Comparison of ENCODE assay signal across 8 mouse cellular contexts in genomic region chr12:80945996-80946355, GRCm38 (mm10). TPM values are rescaled to one million over a fixed set of nuclear protein-coding genes. Genes with fewer than 3 reads are reported as not detected.
DNase-seq lines count a peak whose midpoint lies in the region; ATAC-seq and TF ChIP-seq lines count a peak whose summit lies in the region.

No protein-coding gene starts in this region.

- POLR2A ChIA-PET in Patski (lab: Charles Lee) = interaction anchor here (0.6 kb wide), 1 partner anchor 174 kb away, joined by 3 read pairs; no protein-coding TSS in a partner anchor

- H3K36me3 ChIP-seq in hindbrain, embryonic 14.5 days (replicated peaks; ENCODE audit: control insufficient read depth, insufficient read depth) = peaks cover 37% of the 10 kb centered on the region

- H3K4me1 ChIP-seq in hindbrain, embryonic 14.5 days (replicated peaks; ENCODE audit: control insufficient read depth, insufficient read depth, low read length) = peaks cover 10% of the 10 kb centered on the region; the same call in 1 of the 2 replicates

- WGBS in hindbrain, embryonic 14.5 days = under 1% methylated on average over 46 of the region's 47 CpGs

- no peak for TF ChIP-seq CTCF in Patski (IDR thresholded peaks at IDR 0.05)

- peak; percentile 81 for ATAC-seq in Patski
- peak; percentile 97 for ATAC-seq in hindbrain, embryonic 14.5 days (ENCODE audit: low FRiP score)

- H3K9ac ChIP-seq in hindbrain, embryonic 14.5 days = peak overlapping the region; percentile 80

- H3K4me2 ChIP-seq in hindbrain, embryonic 14.5 days (replicated peaks) = peak overlapping the region; percentile 63

- H3K4me3 ChIP-seq in hindbrain, embryonic 14.5 days (replicated peaks; ENCODE audit: low read length) = peak overlapping the region; percentile 74

- in situ Hi-C loops in Patski (cut with MboI; ENCODE audit: low pct_unique_long_range_greater_than_20kb) = no loop called here

- CTCF ChIA-PET in Patski (lab: Charles Lee) = no interaction called here

- H3K27me3 ChIP-seq in Patski = no peaks in the 10 kb centered on the region
- H3K27me3 ChIP-seq in hindbrain, embryonic 14.5 days (ENCODE audit: control insufficient read depth, insufficient read depth, low read length) = no peaks in the 10 kb centered on the region

- H3K27ac ChIP-seq in hindbrain, embryonic 14.5 days = peak overlapping the region; percentile 92

- H3K9me3 ChIP-seq in hindbrain, embryonic 14.5 days (ENCODE audit: control insufficient read depth, low read length) = no peaks in the 10 kb centered on the region

- DNase-seq in Patski (ENCODE audit: low read depth, low spot score) = peak; percentile 63
- peak; percentile 96 to 97 for DNase-seq in cerebellum, postnatal 14 days
- peak; percentile 89 to 93 for DNase-seq in frontal cortex, postnatal 14 days (ENCODE audit: low spot score in 2 of 2)
- DNase-seq in hindbrain, embryonic 14.5 days (ENCODE audit: low spot score) = peak; percentile 97
- peak; percentile 91 for DNase-seq in left cerebral cortex, adult 11 months (ENCODE audit: low spot score)
- DNase-seq in lung, postnatal 4 days = peak; percentile 97 to 98
- DNase-seq in retina, postnatal 7 days (ENCODE audit: low read depth, low spot score) = peak; percentile 95
- peak; percentile 94 for DNase-seq in urinary bladder, adult 2 months (ENCODE audit: low spot score)

RNA-seq across cellular contexts. Expression of gene Srsf5, which starts 0.7 kb away (rescaled TPM):
- 435 TPM for polyA plus RNA-seq in Patski (2021)
- polyA plus RNA-seq in hindbrain, embryonic 14.5 days (2014; fragmentation: Nextera tagmentation; extraction: Ambion mirVana) = 248 and 256 TPM in 2 replicates
- polyA plus RNA-seq in urinary bladder, adult 2 months (2012; rRNA removed) = 768 and 950 TPM in 2 replicates

RNA-seq across cellular contexts. Expression of gene Slc10a1, which starts 22.5 kb away (rescaled TPM):
- 0.15 TPM for polyA plus RNA-seq in Patski (2021)
- 0.20 and 0.55 TPM in 2 replicates for polyA plus RNA-seq in hindbrain, embryonic 14.5 days (2014; fragmentation: Nextera tagmentation; extraction: Ambion mirVana)
- not detected in 2 replicates for polyA plus RNA-seq in urinary bladder, adult 2 months (2012; rRNA removed)

Comparison
In these comparisons a context has a peak if more than half of its experiments do, and no peak if none do; other contexts are left out.
1. Peak in every context shown above with its lines: DNase-seq, ATAC-seq, H3K4me3 ChIP-seq and H3K27ac ChIP-seq.